Mouse (Mus musculus): ENCODE measurements at regions not wholly inside any gene's neighbourhood (a gene's known extent, or its start where the extent isn't known, plus 50 kb on each side); places are given as distances from the start of the nearest gene placed in this dataset.
A peak's percentile ranks its signal among the peaks of the same experiment; 100 is the strongest.
"Not testable (repeated sequence)": the region's sequence is repeated elsewhere in the genome, so short reads cannot be mapped to it uniquely, and the experiment has no call there.

GRCm38 (mm10) chr3:21760516-21761218 lies 315.8 kb upstream of the Tbl1xr1 start:
- no peak for DNase-seq

DNA sequence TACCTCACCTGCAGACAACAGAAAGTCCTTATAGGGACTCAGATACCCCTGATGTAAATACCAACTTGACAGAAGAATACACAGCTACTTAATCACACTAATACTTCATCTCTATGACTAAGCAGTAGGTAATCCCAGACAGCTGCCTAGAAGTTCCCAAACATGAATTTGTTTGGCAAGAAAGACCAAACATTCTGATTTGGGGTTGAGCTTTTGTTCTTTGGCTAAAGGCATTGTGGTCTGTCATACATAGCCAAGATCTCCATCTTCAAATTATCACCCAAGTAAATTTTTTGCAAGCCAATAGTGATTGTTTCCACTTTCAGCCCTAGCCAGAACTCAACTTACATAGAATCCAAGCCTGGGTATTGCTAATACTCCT lies 315.2 kb upstream of the Tbl1xr1 start:
- DNase-seq: no peak

DNA sequence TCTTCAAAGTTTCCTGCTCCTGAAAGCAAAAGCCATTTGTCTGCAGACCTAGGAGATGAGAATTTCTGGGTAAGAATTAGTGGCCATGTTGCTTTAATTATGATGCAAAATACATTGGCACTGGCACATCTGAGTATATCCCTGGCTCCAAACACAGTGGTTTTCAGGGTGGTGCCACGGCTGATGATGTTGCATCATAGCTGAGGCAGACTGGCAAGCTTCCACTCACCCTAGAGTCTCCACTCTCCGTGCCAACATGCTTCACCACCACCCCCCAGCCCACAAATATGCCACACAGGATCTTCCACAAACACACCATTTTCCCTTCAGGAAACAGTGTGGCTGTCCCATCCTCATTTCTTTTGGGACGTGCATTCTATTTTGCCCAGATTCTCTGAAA lies 314.5 kb upstream of the Tbl1xr1 start:
- DNase-seq: peak in 1 of 2 experiments; percentile 27

DNA sequence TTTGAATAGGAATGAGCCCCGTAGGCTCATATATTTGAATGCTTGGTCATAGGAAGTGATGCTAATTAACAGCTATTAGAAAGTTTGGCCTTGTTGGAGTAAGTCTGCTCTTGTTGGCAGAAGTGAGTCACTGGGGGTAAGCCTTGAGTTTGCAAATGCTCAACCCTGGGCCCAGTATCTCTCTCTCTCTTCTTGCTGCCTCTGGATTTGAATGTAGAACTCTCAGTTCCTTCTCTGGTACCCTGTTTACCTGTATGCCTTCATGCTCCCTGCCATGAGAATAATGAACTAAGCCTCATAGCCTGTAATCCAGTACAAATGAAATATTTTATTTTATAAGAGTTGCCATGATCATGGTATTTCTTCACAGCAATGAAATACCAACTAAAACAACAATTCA lies 308.4 kb upstream of the Tbl1xr1 start:
- no peak for DNase-seq

DNA sequence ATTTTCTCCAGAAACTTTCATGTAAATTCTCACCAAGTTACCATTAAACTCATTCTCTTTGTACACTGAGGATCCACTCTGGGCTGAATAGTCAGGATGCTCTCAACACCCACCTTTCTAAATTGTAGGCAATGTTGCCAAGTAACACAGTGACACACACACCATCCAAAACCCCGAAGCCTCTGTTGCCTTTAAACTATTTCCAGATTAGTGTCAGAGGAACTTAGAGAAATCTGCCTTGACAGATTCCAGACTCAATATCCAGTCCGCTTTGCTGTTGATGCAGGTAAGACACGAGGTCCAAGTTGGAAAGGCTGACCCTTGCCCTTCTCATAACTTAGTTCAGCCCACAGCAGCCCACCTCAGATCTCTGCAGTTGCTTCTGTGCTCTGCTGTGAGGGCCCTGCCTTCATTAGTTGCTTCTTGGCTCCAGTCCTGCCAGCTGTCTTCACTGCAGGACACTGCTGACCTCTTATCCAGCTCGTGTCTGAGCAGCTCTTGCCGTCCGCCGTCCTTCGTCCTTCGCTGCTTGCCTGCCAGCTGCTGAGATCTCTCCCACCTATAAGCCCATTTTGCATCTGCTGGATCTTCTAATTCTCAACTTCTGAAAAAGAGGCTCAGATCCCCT lies 306.4 kb upstream of the Tbl1xr1 start:
- DNase-seq: no peak

- DNase-seq: no peak
Observed at GRCm38 (mm10) chr3:21771752-21772298, 304.6 kb upstream of the Tbl1xr1 start.

DNA sequence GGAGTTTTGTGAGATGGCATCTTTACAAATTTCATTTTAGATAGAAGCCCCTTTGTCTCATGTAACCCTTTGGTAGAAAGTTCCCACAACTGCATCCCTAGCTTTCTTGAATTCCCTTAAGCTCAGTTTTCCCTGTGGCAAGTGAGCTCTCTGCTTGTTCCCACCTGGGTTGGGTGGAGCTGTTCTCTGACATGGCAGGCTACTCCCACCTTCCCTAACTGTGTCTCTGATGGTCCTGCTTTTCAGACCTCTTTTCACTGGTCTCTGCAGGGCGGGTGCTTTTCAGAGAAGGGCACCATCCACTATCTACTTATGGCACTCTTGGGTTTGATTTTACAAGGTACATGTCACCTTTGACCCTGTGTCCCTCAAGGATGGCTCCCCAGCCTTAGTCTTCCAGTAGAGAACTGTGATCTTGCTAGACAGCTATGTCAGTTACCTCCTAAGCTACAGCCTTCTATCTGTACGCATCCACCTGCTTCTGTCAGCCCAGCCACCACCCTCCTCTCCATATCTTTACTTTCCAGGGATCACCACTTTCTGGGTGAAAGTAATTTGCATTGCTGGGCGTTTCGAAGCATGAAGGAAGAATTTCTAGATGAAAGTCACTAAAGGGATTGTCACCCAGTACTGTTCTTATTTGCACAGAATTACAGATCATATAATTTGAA lies 302.1 kb upstream of the Tbl1xr1 start:
- no peak for DNase-seq

- no peak for DNase-seq
Observed at GRCm38 (mm10) chr3:21778789-21779188, 297.7 kb upstream of the Tbl1xr1 start.

- DNase-seq: no peak
Observed at GRCm38 (mm10) chr3:21791983-21792631, 284.3 kb upstream of the Tbl1xr1 start.

- DNase-seq: no peak
Observed at GRCm38 (mm10) chr3:21798139-21798538, 278.3 kb upstream of the Tbl1xr1 start.

DNA sequence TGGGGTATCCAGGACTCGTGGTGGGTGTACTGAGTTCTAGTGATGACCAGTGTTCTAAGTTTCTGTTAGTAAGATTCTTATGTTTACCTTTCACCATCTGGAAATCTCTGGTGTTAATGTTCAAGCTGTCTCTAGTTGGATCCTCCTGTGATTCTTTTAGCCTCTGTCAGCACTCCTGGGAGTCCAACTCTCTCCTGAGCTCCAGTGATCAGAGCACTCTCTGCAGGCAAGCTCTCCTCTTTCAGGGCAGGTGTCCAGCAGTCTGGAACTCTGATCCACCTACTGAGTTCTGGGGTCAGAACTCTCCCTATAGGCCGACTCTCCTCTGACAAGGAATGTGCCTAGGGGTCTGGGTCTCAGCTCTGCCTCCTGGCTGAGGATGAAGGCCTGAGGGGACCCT lies 272.6 kb upstream of the Tbl1xr1 start:
- DNase-seq: not testable (repeated sequence)

DNA sequence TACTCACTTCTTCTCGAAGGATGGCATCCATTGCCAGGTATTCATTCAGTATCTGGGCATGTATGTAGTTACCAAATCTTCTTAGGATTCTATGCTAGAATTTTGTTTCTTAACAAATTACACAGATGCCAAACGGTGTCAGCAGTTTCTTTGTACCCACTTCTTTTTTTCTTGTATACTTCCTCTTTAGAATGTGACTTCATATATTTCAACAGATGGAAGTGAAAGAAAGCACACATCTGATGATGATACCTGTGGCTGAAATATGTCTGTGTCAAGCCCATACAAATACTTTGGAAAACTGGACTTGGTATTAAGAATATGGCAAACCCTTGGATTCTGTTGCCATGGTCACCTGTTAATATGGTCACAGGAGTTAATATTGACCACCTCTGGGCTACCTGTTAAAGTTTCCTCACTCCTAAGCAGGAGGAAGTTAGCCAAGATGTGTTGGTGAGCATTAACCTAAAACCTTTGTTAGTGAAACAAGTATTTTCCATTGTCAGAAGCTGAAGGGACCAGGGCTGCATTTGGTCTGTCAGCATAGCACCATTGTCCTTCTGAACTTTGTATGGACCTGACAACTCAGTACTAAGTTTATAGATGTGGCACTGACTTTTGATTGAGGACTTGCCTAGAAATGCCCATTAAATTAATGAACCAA lies 269.8 kb upstream of the Tbl1xr1 start:
- DNase-seq: no peak

DNA sequence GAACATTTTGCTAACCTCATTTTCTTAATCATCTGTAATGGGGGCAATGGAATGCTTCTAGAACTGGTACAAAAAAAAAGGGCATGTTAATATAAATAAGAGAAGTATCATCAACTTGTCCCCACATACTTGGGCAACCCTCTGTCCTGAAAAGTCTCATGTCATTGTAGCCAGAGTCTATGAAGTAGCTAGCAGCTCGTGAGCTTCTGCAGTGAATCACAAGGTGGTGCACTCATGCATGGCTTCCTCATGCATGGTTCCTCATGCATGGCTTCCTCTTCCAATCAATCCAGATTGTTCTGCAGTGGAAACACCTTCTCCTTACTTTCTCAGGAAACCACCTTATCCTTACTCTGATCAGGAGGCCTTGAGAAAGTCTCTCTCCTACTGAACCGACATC lies 267.9 kb upstream of the Tbl1xr1 start:
- DNase-seq: no peak

GRCm38 (mm10) chr3:21809769-21810470 lies 266.5 kb upstream of the Tbl1xr1 start:
- DNase-seq: no peak

DNA sequence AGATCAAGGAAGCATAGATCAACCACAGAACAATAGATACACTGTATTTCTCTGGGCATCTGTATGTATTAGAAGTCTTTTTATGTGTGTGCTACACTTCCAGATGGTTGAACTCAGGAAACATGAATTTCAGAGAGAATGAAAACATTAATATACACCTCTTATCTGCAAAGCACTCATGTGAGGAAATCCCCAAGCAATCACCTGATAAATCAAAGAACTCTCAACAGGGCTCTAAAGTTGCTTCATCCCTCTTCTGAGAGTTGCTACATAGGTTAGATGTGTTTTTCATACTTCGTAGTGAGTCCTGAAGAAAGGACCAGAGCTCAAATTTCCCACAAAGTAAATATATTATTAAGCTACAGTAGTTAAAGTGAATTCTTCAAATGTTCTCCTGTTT lies 263.1 kb upstream of the Tbl1xr1 start:
- no peak for DNase-seq

DNA sequence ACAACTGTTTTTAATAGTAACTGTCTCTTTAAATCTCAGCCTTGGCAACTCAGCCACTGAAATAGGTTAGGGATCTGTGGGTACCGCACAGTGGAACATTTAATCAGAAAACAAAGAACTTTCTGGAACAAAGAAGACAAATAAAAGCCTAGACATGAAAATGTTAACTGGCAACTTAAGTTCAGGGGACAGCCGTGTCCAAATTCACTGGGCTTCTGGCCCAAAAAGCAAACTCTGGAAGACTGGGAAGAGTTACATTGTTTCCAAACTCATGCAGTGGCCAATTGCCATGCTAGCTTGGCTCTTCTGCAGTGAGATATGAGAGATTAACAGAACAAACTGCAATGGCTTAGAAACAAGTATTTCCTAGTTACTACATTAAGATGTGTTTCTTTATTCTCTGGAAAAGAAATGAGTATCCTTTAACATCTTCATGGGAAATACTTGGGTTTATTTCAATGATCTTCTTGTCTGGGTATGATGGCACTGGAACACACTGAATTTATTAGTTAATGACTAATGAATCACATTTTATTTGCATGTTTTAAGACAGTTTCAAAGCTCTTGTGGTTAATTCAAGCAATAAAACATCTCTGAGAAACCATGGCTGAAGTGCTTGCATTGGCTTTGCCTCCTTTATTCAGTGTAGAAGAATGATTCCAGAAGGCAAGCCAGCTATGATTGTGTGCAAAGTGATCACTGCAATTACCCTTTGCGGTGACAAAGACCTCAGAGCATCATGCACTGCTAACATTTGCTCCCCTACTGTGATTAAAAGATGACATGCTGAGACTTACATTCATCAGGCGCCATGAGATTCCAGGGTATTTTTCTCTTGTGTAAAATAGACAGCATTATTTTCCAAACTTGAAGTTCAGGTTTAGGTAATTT lies 259.2 kb upstream of the Tbl1xr1 start:
- DNase-seq: peak; percentile 37 to 48

DNA sequence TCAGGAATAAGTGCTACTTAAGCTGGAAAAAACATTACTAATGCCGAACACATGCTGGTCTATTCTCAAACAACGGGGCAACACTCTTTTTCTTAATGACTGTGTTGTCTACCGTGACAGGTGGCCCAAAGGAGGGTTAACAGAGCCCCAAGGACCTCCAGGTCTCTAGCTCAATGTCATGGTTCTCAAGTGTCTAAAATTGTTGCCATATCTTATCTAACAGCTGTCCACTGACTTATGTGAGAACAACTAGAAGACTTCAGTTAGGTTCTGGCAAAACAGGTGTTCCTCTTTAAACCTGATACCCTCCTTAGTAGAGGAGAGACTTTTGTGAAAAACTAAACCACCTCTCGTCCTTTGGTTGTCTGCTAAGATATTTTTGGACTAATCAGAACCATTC lies 257.4 kb upstream of the Tbl1xr1 start:
- DNase-seq: no peak

DNA sequence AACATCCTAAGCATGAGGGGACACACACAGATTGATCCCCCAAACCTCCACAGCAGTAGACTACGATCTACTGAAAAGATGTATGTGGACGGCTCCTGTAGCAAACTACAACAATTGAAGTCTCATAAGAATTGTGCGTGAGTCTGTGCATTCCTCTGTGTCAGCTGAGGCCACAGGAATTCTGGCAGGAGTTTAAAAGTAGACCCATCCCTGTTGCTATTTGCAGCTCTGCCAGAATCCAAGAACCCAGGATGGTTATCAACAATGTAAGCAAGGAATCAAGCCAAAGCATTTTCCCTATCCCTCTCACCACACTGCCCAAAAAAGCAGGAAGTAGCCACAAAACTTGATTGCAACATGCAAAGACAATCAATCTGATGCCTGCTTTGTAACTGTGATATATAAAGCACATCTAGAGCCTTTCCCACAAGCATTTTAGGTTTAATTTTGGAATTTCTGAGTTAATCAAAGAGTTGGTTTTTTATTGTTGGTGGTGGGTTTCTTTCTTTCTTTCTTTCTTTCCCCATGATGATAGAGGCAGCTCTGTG lies 256.3 kb upstream of the Tbl1xr1 start:
- no peak for DNase-seq

DNA sequence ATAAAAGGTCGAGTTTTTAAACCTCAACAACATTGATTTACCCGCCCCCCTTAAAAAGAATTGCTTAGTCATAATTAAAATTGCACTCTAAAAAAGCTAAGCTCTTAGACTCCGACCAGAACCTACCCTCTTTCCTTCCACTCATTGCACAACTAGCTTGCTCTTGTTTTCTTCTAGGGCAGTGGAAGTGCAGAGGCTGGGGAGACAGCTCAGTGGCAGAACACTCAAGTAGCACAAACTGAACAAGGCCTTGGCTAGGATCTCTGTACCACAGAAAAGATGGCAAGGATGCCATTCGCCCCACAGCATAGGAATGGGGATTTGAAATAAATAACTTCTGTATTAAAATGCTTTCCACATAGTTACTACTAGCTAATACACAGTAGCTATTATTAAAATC lies 253.8 kb upstream of the Tbl1xr1 start:
- no peak for DNase-seq

- no peak for DNase-seq
Observed at GRCm38 (mm10) chr3:21823331-21823730, 253.1 kb upstream of the Tbl1xr1 start.
